Mouse (Mus musculus): ENCODE results near the gene Kat6b. TPM values are rescaled to one million over a fixed set of nuclear protein-coding genes. Genes with fewer than 3 reads are reported as not detected.

The Kat6b gene
- total RNA-seq, 2 experiments from 2014 or later = 104 to 117 TPM

DNA sequence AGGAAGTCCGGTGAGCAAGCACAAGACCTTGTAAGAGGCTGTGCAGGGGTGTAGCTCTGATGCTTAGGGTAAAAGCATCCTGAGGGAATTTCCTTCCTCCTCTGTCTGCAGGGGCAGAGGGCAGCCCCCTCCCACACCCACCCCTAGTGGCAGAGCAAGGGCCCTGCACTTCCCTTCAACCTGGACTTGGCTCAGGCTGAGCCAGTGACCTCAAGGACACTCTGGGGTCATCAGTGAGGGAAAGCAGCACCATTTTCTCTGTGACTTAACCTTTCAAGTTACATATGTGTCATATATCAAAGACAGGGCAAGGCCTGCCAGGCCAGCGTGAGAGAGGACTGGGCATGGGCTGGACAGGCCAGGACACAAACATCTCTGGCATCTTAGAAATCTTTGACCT is 228.3 kb downstream of the Kat6b start:
- TF ChIP-seq CTCF (conservative IDR thresholded peaks at IDR 0.05) = peak; percentile 36; the same call in 1 of the 2 replicates
- H3K27ac ChIP-seq = no peak overlapping the region
- no peak for DNase-seq (ENCODE audit: low spot score in 2 of 2)
- H3K4me3 ChIP-seq = no peak overlapping the region

DNA sequence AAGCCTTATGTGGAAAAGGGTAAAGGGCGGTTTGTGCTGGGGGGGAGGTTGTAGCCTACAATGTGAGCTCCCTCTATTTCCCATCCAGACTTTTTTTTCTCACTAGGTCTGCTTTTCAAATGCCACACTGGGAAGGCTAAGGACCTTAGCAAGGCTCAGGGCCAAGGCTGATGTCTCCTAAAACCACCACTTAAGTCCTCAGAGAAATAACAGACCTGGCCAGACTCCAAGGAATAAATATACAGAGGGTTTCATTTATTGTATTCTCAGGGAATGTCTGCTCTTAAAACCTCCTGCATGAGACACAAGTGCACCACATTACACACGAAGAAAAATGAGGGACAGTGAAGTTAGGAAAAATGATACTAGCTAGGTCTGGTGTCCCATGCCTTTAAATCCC is 230.0 kb downstream of the Kat6b start:
- no peak for DNase-seq (ENCODE audit: low spot score in 2 of 2)
- H3K27ac ChIP-seq = 0 out of 2 replicates have a peak overlapping the region, but pooled peaks have one; percentile 14
- no peak overlapping the region for H3K4me3 ChIP-seq
- no peak for TF ChIP-seq CTCF (conservative IDR thresholded peaks at IDR 0.05)

DNA sequence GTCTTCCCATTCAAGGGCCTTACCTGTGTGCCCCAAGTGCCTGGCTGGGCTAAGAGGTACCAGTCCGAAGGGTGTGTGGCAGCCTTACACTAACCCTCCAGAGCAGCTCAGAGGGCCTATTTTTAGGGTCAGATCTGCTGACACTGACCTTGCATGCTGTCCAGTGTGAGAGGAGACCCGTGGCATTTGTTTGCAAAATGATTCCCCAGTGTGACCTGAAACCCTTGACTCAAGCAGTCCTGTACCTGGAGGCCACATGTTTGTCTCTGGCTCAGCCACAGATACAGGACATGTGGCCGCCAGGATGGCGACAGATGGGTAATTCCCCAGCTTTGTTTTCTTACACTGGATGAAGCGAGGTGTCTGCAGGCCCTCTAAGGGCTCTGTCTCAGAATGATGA is 233.3 kb downstream of the Kat6b start, which contains the start of gene Dupd1:
TSS of gene Dupd1 (minus strand) at position 91 of the 400 bp plus-strand sequence.
- no peak for DNase-seq (ENCODE audit: low spot score in 2 of 2)
- Histone ChIP-seq H3K4me3 (no peak within 1 kb of the TSS), H3K27ac (no peak within 1 kb of the TSS)
- TF ChIP-seq CTCF (conservative IDR thresholded peaks at IDR 0.05) = no peak

DNA sequence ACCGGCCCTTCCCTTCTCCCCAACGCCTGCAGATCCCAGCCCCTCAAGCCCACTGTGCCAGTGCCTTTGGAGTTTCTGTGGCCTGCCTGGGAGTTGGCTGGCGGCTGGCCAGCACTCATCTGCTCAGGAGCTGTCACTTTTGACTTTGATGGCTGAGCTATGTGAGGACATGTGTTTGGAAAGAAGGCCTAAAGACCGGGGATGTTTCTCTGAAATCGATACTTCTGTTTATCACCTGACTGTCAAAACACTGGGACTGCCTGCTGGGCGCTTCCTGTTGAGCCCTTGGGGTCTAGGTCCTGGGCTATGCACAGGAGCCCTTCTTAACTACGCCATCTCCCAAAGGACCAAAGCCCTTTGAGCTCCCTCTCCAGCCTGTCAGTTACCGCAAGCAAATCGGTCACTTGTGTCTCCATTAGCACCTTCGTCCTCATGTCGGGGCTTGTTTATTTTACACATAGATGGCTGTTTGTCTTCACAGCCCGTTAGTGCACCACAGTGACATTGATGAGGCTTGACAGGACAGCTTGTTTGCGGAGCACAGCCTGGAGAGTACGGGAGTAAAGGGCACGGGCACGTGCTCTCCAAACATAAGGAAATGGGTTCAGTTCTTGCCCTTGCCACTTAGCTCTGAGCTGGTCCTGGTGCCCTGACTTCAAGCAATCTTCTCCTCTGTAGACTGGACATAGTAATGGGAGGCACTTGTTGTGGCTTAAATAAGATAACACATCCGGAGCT is 238.6 kb downstream of the Kat6b start:
- Histone ChIP-seq H3K4me3 (no peak overlapping the region), H3K27ac (no peak overlapping the region)
- no peak for DNase-seq (ENCODE audit: low spot score in 2 of 2)
- TF ChIP-seq CTCF (conservative IDR thresholded peaks at IDR 0.05) = no peak

DNA sequence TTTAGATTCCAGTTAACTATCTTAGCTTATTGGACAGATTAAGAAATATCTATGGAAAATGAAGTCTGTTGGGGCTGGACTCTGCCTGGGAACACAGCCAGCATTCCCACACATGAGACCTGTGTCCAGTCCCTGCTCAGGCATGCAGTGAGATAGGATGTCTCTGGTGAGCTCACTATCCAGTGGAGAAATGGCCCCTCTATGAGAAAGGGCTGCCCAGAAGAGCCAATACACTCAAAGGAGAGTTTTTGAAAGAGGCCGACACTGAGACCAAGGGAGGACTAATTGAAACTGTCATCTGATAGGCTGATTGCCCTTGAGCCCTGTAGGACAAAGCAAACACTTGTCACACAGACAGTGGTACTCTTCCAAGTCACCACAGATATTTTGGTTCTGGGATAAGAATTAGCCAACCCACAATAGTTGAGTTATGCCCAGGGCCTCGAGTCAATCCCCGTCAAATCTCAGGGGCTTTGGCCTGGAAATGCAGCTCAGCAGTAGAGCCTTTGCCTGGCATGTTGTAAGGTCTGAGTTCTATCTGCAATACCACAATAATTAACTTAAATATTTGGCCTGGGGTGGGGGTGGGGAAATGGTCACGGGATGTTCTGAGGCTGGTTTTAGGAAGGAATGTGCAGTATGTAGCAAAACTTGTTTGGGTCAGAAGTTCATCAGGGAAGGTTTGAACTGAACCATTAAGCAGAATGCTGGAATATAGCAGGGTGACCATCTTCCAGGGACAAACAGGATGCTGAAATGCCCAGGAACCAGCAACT is 239.4 kb downstream of the Kat6b start:
- no peak for TF ChIP-seq CTCF (conservative IDR thresholded peaks at IDR 0.05)
- no peak overlapping the region for H3K27ac ChIP-seq

More for the DNA sequence above, 239.4 kb downstream of the Kat6b start:
- DNase-seq (ENCODE audit: low spot score in 2 of 2) = no peak
- H3K4me3 ChIP-seq = no peak overlapping the region

Other genes starting within 250 kb of the Kat6b start
- gene Dupd1, start 233.1 kb downstream of the Kat6b start, total RNA-seq (2021) = under 1 TPM in 1 of 2 experiments, not detected in 1; 0.42 TPM

All from layer of hippocampus, adult 2 months (tissue).